Mouse (Mus musculus): ENCODE measurements around the gene Epop. TPM values are rescaled to one million over a fixed set of nuclear protein-coding genes. Genes with fewer than 3 reads are reported as not detected.

Epop gene
- polyA plus RNA-seq (2012; ENCODE audit: low replicate concordance): 14.7 and 27.2 TPM in 2 replicates

GRCm38 (mm10) chr11:97629576-97629975 is at the start of gene Epop:
Gene Epop (minus strand): TSS chr11:97629702.

DNA sequence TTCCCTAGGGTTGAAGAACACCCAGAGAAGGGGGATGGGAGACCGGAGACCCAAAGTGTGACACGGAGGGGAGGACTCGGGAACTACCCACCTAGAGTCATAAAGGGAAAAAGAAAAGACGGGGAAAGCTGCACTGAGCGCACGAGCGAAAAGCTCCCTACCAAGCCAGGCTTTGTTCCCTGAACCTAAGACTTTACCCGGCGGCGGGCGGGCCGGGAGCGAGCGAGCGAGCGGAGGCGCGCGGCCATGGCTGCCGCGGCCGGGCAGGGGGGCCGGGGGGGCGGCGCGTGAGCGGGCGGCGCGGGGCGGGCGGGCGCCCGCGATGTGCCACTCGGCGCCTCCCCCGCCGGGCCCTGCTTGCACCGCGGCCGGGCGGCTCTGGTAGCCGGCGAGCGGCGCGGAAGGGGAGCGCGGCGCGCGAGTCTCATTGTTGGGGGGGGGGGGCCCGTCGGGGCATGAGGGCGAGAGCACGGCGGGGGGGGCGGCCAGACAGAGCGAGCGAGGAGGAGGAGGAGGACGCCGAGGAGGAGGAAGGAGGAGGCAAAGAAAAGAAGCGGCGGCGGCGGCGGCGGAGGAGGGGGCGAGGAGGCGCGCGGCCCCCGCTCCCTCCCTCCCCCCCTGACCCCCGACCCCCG is 33.5 kb upstream of the Epop start, which contains the start of gene Mllt6:
Gene Mllt6 (plus strand): TSS at position 522 of the 635 bp plus-strand sequence.

Other genes starting within 250 kb of the Epop start
- 169 and 225 TPM in 2 replicates for gene Arhgap23, start 214.2 kb downstream of the Epop start, polyA plus RNA-seq (2012; ENCODE audit: low replicate concordance)
- not detected in 2 replicates for gene 4933428G20Rik, start 129.4 kb downstream of the Epop start, polyA plus RNA-seq (2012; ENCODE audit: low replicate concordance)
- gene Srcin1, start 53.5 kb downstream of the Epop start, polyA plus RNA-seq (2012; ENCODE audit: low replicate concordance): 0.05 and 0.17 TPM in 2 replicates
- 51.6 and 57.1 TPM in 2 replicates for gene Mllt6, start 33.7 kb upstream of the Epop start, polyA plus RNA-seq (2012; ENCODE audit: low replicate concordance)
- 1.3 TPM in 1 of 2 replicates, not detected in the other for gene Cisd3, start 56.1 kb upstream of the Epop start, polyA plus RNA-seq (2012; ENCODE audit: low replicate concordance)
- gene Pcgf2, start 70.8 kb upstream of the Epop start, polyA plus RNA-seq (2012; ENCODE audit: low replicate concordance): 11.3 and 21.5 TPM in 2 replicates
- 19.4 and 136 TPM in 2 replicates for gene Psmb3, start 73.7 kb upstream of the Epop start, polyA plus RNA-seq (2012; ENCODE audit: low replicate concordance)
- 22.9 and 26.5 TPM in 2 replicates for gene Pip4k2b, start 115.0 kb upstream of the Epop start, polyA plus RNA-seq (2012; ENCODE audit: low replicate concordance)
- 9.5 and 15.2 TPM in 2 replicates for gene Cwc25, start 136.9 kb upstream of the Epop start, polyA plus RNA-seq (2012; ENCODE audit: low replicate concordance)
- 1.4 TPM in 1 of 2 replicates, not detected in the other for gene 1700001P01Rik, start 146.2 kb upstream of the Epop start, polyA plus RNA-seq (2012; ENCODE audit: low replicate concordance)
- gene Rpl23, start 152.7 kb upstream of the Epop start, polyA plus RNA-seq (2012; ENCODE audit: low replicate concordance): 28.5 and 58.3 TPM in 2 replicates
- gene Lasp1, start 169.3 kb upstream of the Epop start, polyA plus RNA-seq (2012; ENCODE audit: low replicate concordance): 26.1 and 92.3 TPM in 2 replicates
- 0.34 TPM in 1 of 2 replicates, not detected in the other for gene B230217C12Rik, start 211.1 kb upstream of the Epop start, polyA plus RNA-seq (2012; ENCODE audit: low replicate concordance)

All from leukemia stem cell, adult 10-12 weeks (primary cell).